Comparison of ENCODE assay signal across 8 mouse cellular contexts in the genomic region with DNA sequence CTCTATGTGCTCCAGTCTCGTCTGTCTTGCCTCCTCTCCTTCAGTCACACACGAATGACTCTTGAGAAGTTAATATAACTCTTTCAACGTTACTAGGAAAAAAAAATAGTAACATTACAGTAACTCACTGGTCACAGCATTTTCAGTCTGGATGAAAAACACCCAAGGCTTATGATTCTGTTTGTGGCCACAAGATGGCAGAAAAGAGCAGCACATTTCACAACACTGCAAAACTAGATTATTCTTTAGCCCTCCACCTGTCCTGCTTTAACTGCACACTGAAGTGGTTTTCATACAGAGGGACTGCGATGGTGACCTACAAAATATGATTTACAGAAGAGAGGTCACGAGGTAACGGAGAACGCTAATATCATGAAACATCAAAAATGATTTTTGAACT. TPM values are rescaled to one million over a fixed set of nuclear protein-coding genes. Genes with fewer than 3 reads are reported as not detected.
DNase-seq lines count a peak whose midpoint lies in the region; ATAC-seq and TF ChIP-seq lines count a peak whose summit lies in the region.

No protein-coding gene starts in this region.

- no peak for TF ChIP-seq POLR2A in ES-Bruce4 (IDR thresholded peaks at IDR 0.05; ENCODE audit: insufficient read depth, low read length)

- no peak for ATAC-seq in embryonic facial prominence, embryonic 15.5 days (ENCODE audit: insufficient number of reproducible peaks, low FRiP score, low TSS enrichment, low read depth)
- ATAC-seq in heart, embryonic 13.5 days (ENCODE audit: extremely low read depth, insufficient number of reproducible peaks, low FRiP score, low TSS enrichment): no peak
- ATAC-seq in kidney, postnatal 0 days (replicated peaks; ENCODE audit: low FRiP score, low read depth): no peak
- ATAC-seq in liver, embryonic 16.5 days (ENCODE audit: low read depth): no peak
- ATAC-seq in neural tube, embryonic 12.5 days (ENCODE audit: low FRiP score, low read depth): no peak

- peak; percentile 29 for DNase-seq in adrenal gland, postnatal 25 days
- peak; percentile 91 for DNase-seq in kidney, postnatal 0 days (ENCODE audit: low spot score)
- DNase-seq in thymus, postnatal 25 days: peak; percentile 76

- H3K36me3 ChIP-seq in ES-Bruce4 (ENCODE audit: control insufficient read depth, insufficient read depth, low read length, poor library complexity, severe bottlenecking): no peaks in the 10 kb centered on the region
- H3K36me3 ChIP-seq in embryonic facial prominence, embryonic 15.5 days: no peaks in the 10 kb centered on the region
- H3K36me3 ChIP-seq in heart, embryonic 13.5 days: no peaks in the 10 kb centered on the region
- no peaks in the 10 kb centered on the region for H3K36me3 ChIP-seq in kidney, postnatal 0 days (ENCODE audit: insufficient read depth, low read length)
- no peaks in the 10 kb centered on the region for H3K36me3 ChIP-seq in liver, embryonic 16.5 days (ENCODE audit: control insufficient read depth, insufficient read depth)
- H3K36me3 ChIP-seq in neural tube, embryonic 12.5 days: no peaks in the 10 kb centered on the region

- H3K9me3 ChIP-seq in ES-Bruce4 (replicated peaks; ENCODE audit: control insufficient read depth, insufficient read depth, low read length, poor library complexity, severe bottlenecking): no peaks in the 10 kb centered on the region
- H3K9me3 ChIP-seq in embryonic facial prominence, embryonic 15.5 days (replicated peaks): no peaks in the 10 kb centered on the region
- H3K9me3 ChIP-seq in heart, embryonic 13.5 days: no peaks in the 10 kb centered on the region
- H3K9me3 ChIP-seq in kidney, postnatal 0 days (replicated peaks; ENCODE audit: low read length): no peaks in the 10 kb centered on the region
- no peaks in the 10 kb centered on the region for H3K9me3 ChIP-seq in liver, embryonic 16.5 days (replicated peaks; ENCODE audit: control insufficient read depth, low read length)
- no peaks in the 10 kb centered on the region for H3K9me3 ChIP-seq in neural tube, embryonic 12.5 days

- no peak for TF ChIP-seq CTCF in ES-Bruce4 (IDR thresholded peaks at IDR 0.05; ENCODE audit: low read depth, low read length)
- TF ChIP-seq CTCF in kidney, postnatal 0 days (IDR thresholded peaks at IDR 0.05; ENCODE audit: low read depth): peak; percentile 94

- 2% methylated on average over 7 of the region's 7 CpGs for WGBS in embryonic facial prominence, embryonic 15.5 days
- whole genome bisulfite sequencing in heart, embryonic 13.5 days: under 1% methylated on average over 7 of the region's 7 CpGs
- 0% methylated on average over 7 of the region's 7 CpGs for WGBS in kidney, postnatal 0 days
- under 1% methylated on average over 7 of the region's 7 CpGs for WGBS in liver, embryonic 16.5 days (ENCODE audit: insufficient replicate concordance)
- 3% methylated on average over 7 of the region's 7 CpGs for WGBS in neural tube, embryonic 12.5 days

- no peaks in the 10 kb centered on the region for H3K4me1 ChIP-seq in ES-Bruce4 (ENCODE audit: control insufficient read depth, insufficient read depth, low read length)
- peaks cover 34% of the 10 kb centered on the region for H3K4me1 ChIP-seq in embryonic facial prominence, embryonic 15.5 days
- H3K4me1 ChIP-seq in heart, embryonic 13.5 days: peaks cover 33% of the 10 kb centered on the region
- peaks cover 15% of the 10 kb centered on the region; the same call in 1 of the 2 replicates for H3K4me1 ChIP-seq in kidney, postnatal 0 days (replicated peaks; ENCODE audit: insufficient read depth, low read length)
- H3K4me1 ChIP-seq in liver, embryonic 16.5 days (ENCODE audit: control insufficient read depth, low read depth, low read length): peaks cover 27% of the 10 kb centered on the region
- H3K4me1 ChIP-seq in neural tube, embryonic 12.5 days: peaks cover 16% of the 10 kb centered on the region

- H3K9ac ChIP-seq in ES-Bruce4 (ENCODE audit: low read depth, poor library complexity, severe bottlenecking): peak overlapping the region; percentile 71
- 0 out of 2 replicates have a peak overlapping the region, but pooled peaks have one; percentile 35 for H3K9ac ChIP-seq in embryonic facial prominence, embryonic 15.5 days
- peak overlapping the region; percentile 80 for H3K9ac ChIP-seq in heart, embryonic 13.5 days
- peak overlapping the region; percentile 59; the same call in 1 of the 2 replicates for H3K9ac ChIP-seq in kidney, postnatal 0 days (ENCODE audit: low read depth, low read length)
- H3K9ac ChIP-seq in liver, embryonic 16.5 days (ENCODE audit: low read depth, low read length): peak overlapping the region; percentile 83
- H3K9ac ChIP-seq in neural tube, embryonic 12.5 days: peak overlapping the region; percentile 57

- H3K4me3 ChIP-seq in ES-Bruce4 (ENCODE audit: low read depth, low read length): peak overlapping the region; percentile 42; the same call in 1 of the 2 replicates
- peak overlapping the region; percentile 44 for H3K4me3 ChIP-seq in embryonic facial prominence, embryonic 15.5 days (replicated peaks)
- peak overlapping the region; percentile 55 for H3K4me3 ChIP-seq in heart, embryonic 13.5 days
- peak overlapping the region; percentile 39 for H3K4me3 ChIP-seq in kidney, postnatal 0 days (replicated peaks; ENCODE audit: low read depth, low read length)
- H3K4me3 ChIP-seq in liver, embryonic 16.5 days (ENCODE audit: low read depth, low read length): peak overlapping the region; percentile 55
- no peak overlapping the region for H3K4me3 ChIP-seq in neural tube, embryonic 12.5 days

- H3K27me3 ChIP-seq in ES-Bruce4 (ENCODE audit: control insufficient read depth, insufficient read depth, low read length, poor library complexity, severe bottlenecking): no peaks in the 10 kb centered on the region
- no peaks in the 10 kb centered on the region for H3K27me3 ChIP-seq in embryonic facial prominence, embryonic 15.5 days
- H3K27me3 ChIP-seq in heart, embryonic 13.5 days (replicated peaks): no peaks in the 10 kb centered on the region
- no peaks in the 10 kb centered on the region for H3K27me3 ChIP-seq in kidney, postnatal 0 days (ENCODE audit: insufficient read depth, low read length)
- H3K27me3 ChIP-seq in liver, embryonic 16.5 days (ENCODE audit: control insufficient read depth, insufficient read depth, low read depth, low read length): no peaks in the 10 kb centered on the region
- no peaks in the 10 kb centered on the region for H3K27me3 ChIP-seq in neural tube, embryonic 12.5 days (replicated peaks)

- TF ChIP-seq EP300 in ES-Bruce4 (IDR thresholded peaks at IDR 0.05; ENCODE audit: insufficient read depth, low read depth, low read length): no peak

- peak overlapping the region; percentile 82 for H3K27ac ChIP-seq in ES-Bruce4 (ENCODE audit: insufficient read depth, low read length)
- peak overlapping the region; percentile 91 for H3K27ac ChIP-seq in embryonic facial prominence, embryonic 15.5 days (replicated peaks)
- H3K27ac ChIP-seq in heart, embryonic 13.5 days (replicated peaks): peak overlapping the region; percentile 91
- H3K27ac ChIP-seq in kidney, postnatal 0 days: no peak overlapping the region
- peak overlapping the region; percentile 97 for H3K27ac ChIP-seq in liver, embryonic 16.5 days (ENCODE audit: low read length)
- no peak overlapping the region for H3K27ac ChIP-seq in neural tube, embryonic 12.5 days

- H3K4me2 ChIP-seq in embryonic facial prominence, embryonic 15.5 days (replicated peaks): peak overlapping the region; percentile 77
- peak overlapping the region; percentile 72 for H3K4me2 ChIP-seq in heart, embryonic 13.5 days
- H3K4me2 ChIP-seq in kidney, postnatal 0 days (ENCODE audit: low read length): peak overlapping the region; percentile 72
- peak overlapping the region; percentile 76 for H3K4me2 ChIP-seq in liver, embryonic 16.5 days (ENCODE audit: low read depth, low read length)
- peak overlapping the region; percentile 74 for H3K4me2 ChIP-seq in neural tube, embryonic 12.5 days (replicated peaks)

RNA-seq across cellular contexts. Expression of a gene that starts 1.2 kb away (rescaled TPM):
- polyA plus RNA-seq in ES-Bruce4 (2011; ENCODE audit: insufficient read depth, insufficient read length, low read depth, missing spikeins): 25.5 and 27.2 TPM in 2 replicates
- total RNA-seq in adrenal gland, postnatal 25 days (2021): 91.0 and 102 TPM in 2 replicates
- 0.60 and 2.0 TPM in 2 replicates for polyA plus RNA-seq in embryonic facial prominence, embryonic 15.5 days (2015; fragmentation: Nextera tagmentation; extraction: Ambion mirVana)
- polyA plus RNA-seq in heart, embryonic 13.5 days (2015; fragmentation: Nextera tagmentation; extraction: Ambion mirVana): 1.9 TPM in 1 of 2 replicates, not detected in the other
- polyA plus RNA-seq in kidney, postnatal 0 days (2015; fragmentation: Nextera tagmentation; extraction: Ambion mirVana): 2.1 and 3.7 TPM in 2 replicates
- 3.5 and 6.2 TPM in 2 replicates for polyA plus RNA-seq in liver, embryonic 16.5 days (2015; fragmentation: Nextera tagmentation; extraction: Ambion mirVana)
- 1.6 and 1.7 TPM in 2 replicates for polyA plus RNA-seq in neural tube, embryonic 12.5 days (2016; fragmentation: Nextera tagmentation; extraction: Ambion mirVana)

RNA-seq across cellular contexts. Expression of a gene that starts 1.5 kb away (rescaled TPM):
- polyA plus RNA-seq in ES-Bruce4 (2011; ENCODE audit: insufficient read depth, insufficient read length, low read depth, missing spikeins): 3.6 TPM in 1 of 2 replicates, not detected in the other
- 9.0 and 60.3 TPM in 2 replicates for total RNA-seq in adrenal gland, postnatal 25 days (2021)
- 6.9 and 13.7 TPM in 2 replicates for polyA plus RNA-seq in embryonic facial prominence, embryonic 15.5 days (2015; fragmentation: Nextera tagmentation; extraction: Ambion mirVana)
- polyA plus RNA-seq in heart, embryonic 13.5 days (2015; fragmentation: Nextera tagmentation; extraction: Ambion mirVana): 9.8 and 10.5 TPM in 2 replicates
- polyA plus RNA-seq in kidney, postnatal 0 days (2015; fragmentation: Nextera tagmentation; extraction: Ambion mirVana): 21.2 and 27.1 TPM in 2 replicates
- polyA plus RNA-seq in liver, embryonic 16.5 days (2015; fragmentation: Nextera tagmentation; extraction: Ambion mirVana): 18.6 and 20.0 TPM in 2 replicates
- 16.2 and 34.8 TPM in 2 replicates for polyA plus RNA-seq in neural tube, embryonic 12.5 days (2016; fragmentation: Nextera tagmentation; extraction: Ambion mirVana)

RNA-seq across cellular contexts. Expression of a gene that starts 2.7 kb away (rescaled TPM):
- polyA plus RNA-seq in ES-Bruce4 (2011; ENCODE audit: insufficient read depth, insufficient read length, low read depth, missing spikeins): 25.3 and 31.8 TPM in 2 replicates
- total RNA-seq in adrenal gland, postnatal 25 days (2021): 105 and 138 TPM in 2 replicates
- polyA plus RNA-seq in embryonic facial prominence, embryonic 15.5 days (2015; fragmentation: Nextera tagmentation; extraction: Ambion mirVana): 6.6 and 7.1 TPM in 2 replicates
- 0.62 and 2.3 TPM in 2 replicates for polyA plus RNA-seq in heart, embryonic 13.5 days (2015; fragmentation: Nextera tagmentation; extraction: Ambion mirVana)
- polyA plus RNA-seq in kidney, postnatal 0 days (2015; fragmentation: Nextera tagmentation; extraction: Ambion mirVana): 5.6 and 7.2 TPM in 2 replicates
- 4.4 and 13.9 TPM in 2 replicates for polyA plus RNA-seq in liver, embryonic 16.5 days (2015; fragmentation: Nextera tagmentation; extraction: Ambion mirVana)
- polyA plus RNA-seq in neural tube, embryonic 12.5 days (2016; fragmentation: Nextera tagmentation; extraction: Ambion mirVana): 14.0 and 17.0 TPM in 2 replicates

RNA-seq across cellular contexts. Expression of a gene that starts 7.1 kb away (rescaled TPM):
- polyA plus RNA-seq in ES-Bruce4 (2011; ENCODE audit: insufficient read depth, insufficient read length, low read depth, missing spikeins): 14.2 and 21.7 TPM in 2 replicates
- 26.4 and 32.4 TPM in 2 replicates for total RNA-seq in adrenal gland, postnatal 25 days (2021)
- 1.8 and 4.1 TPM in 2 replicates for polyA plus RNA-seq in embryonic facial prominence, embryonic 15.5 days (2015; fragmentation: Nextera tagmentation; extraction: Ambion mirVana)
- 1.5 TPM in 2 replicates for polyA plus RNA-seq in heart, embryonic 13.5 days (2015; fragmentation: Nextera tagmentation; extraction: Ambion mirVana)
- 2.1 and 2.4 TPM in 2 replicates for polyA plus RNA-seq in kidney, postnatal 0 days (2015; fragmentation: Nextera tagmentation; extraction: Ambion mirVana)
- 5.9 and 9.8 TPM in 2 replicates for polyA plus RNA-seq in liver, embryonic 16.5 days (2015; fragmentation: Nextera tagmentation; extraction: Ambion mirVana)
- 2.9 and 4.4 TPM in 2 replicates for polyA plus RNA-seq in neural tube, embryonic 12.5 days (2016; fragmentation: Nextera tagmentation; extraction: Ambion mirVana)

RNA-seq across cellular contexts. Expression of a gene that starts 16.8 kb away (rescaled TPM):
- not detected in 2 replicates for polyA plus RNA-seq in ES-Bruce4 (2011; ENCODE audit: insufficient read depth, insufficient read length, low read depth, missing spikeins)
- total RNA-seq in adrenal gland, postnatal 25 days (2021): not detected in 2 replicates
- polyA plus RNA-seq in embryonic facial prominence, embryonic 15.5 days (2015; fragmentation: Nextera tagmentation; extraction: Ambion mirVana): 0.05 and 0.27 TPM in 2 replicates
- polyA plus RNA-seq in heart, embryonic 13.5 days (2015; fragmentation: Nextera tagmentation; extraction: Ambion mirVana): not detected in 2 replicates
- not detected in 2 replicates for polyA plus RNA-seq in kidney, postnatal 0 days (2015; fragmentation: Nextera tagmentation; extraction: Ambion mirVana)
- polyA plus RNA-seq in liver, embryonic 16.5 days (2015; fragmentation: Nextera tagmentation; extraction: Ambion mirVana): not detected in 2 replicates
- polyA plus RNA-seq in neural tube, embryonic 12.5 days (2016; fragmentation: Nextera tagmentation; extraction: Ambion mirVana): not detected in 2 replicates

Comparison
In these comparisons a context has a peak if more than half of its experiments do, and no peak if none do; other contexts are left out.
1. H3K27ac ChIP-seq: peak in ES-Bruce4 (single experiment), embryonic facial prominence, embryonic 15.5 days (single experiment), heart, embryonic 13.5 days (single experiment) and liver, embryonic 16.5 days (single experiment); none in kidney, postnatal 0 days (single experiment) and neural tube, embryonic 12.5 days (single experiment).
2. DNase-seq: peak in every context shown above with its lines; median percentile 91 in kidney, postnatal 0 days; 76 in thymus, postnatal 25 days; 29 in adrenal gland, postnatal 25 days.
3. Peak in every context shown above with its lines, with median percentiles within 50 percentile points of each other: H3K9ac ChIP-seq and H3K4me2 ChIP-seq.